Mouse (Mus musculus) midbrain, embryonic 13.5 days (tissue): ENCODE data around the gene Coq6. TPM values are rescaled to one million over a fixed set of nuclear protein-coding genes. Genes with fewer than 3 reads are reported as not detected.

Experiments used
- ATAC-seq: fragments of 200-750 bp; cut with Nextera tagmentation; 2 replicates; pipeline ENCODE4 v1.8.0; 2017; ENCODE audit warnings: mild to moderate bottlenecking, moderate TSS enrichment, moderate library complexity
- H3K27ac ChIP-seq: fragments of 300-500 bp; sonication (generic); 2 replicates; pipeline ENCODE4 v1.5.1; 2015; ENCODE audit warnings: inconsistent platforms, mild to moderate bottlenecking, moderate library complexity
- H3K27me3 ChIP-seq: fragments of 300-500 bp; sonication (generic); 2 replicates; pipeline ENCODE4 v1.6.1; 2015; ENCODE audit warnings: mild to moderate bottlenecking, inconsistent platforms
- H3K36me3 ChIP-seq: fragments of 300-500 bp; sonication (generic); 2 replicates; pipeline ENCODE4 v1.6.1; 2015; ENCODE audit warnings: mild to moderate bottlenecking, inconsistent platforms
- H3K4me1 ChIP-seq: fragments of 300-500 bp; sonication (generic); replicated peaks from 2 replicates; pipeline ENCODE4 v1.6.1; 2015; ENCODE audit warnings: inconsistent platforms
- H3K4me2 ChIP-seq: fragments of 300-500 bp; sonication (generic); replicated peaks from 2 replicates; pipeline ENCODE4 v1.6.1; 2015; ENCODE audit warnings: moderate library complexity, mild to moderate bottlenecking, inconsistent platforms
- H3K4me3 ChIP-seq: fragments of 300-500 bp; sonication (generic); replicated peaks from 2 replicates; pipeline ENCODE4 v1.5.1; 2015; ENCODE audit warnings: mild to moderate bottlenecking, inconsistent platforms
- H3K9ac ChIP-seq: fragments of 300-500 bp; sonication (generic); replicated peaks from 2 replicates; pipeline ENCODE4 v1.6.1; 2015; ENCODE audit warnings: mild to moderate bottlenecking, inconsistent platforms
- H3K9me3 ChIP-seq: fragments of 300-500 bp; sonication (generic); 2 replicates; pipeline ENCODE4 v1.6.1; 2016; ENCODE audit warnings: mild to moderate bottlenecking, inconsistent platforms
- WGBS: fragments of 180-500 bp; shearing (Covaris S2); methylation state at CpG from one replicate; pipeline ENCODE4 v1.1.7; 2015; 5-methylcytosine and 5-hydroxymethylcytosine counted together
- polyA plus RNA-seq: library from polyadenylated mRNA; unstranded; fragments of >200 nt; fragmentation: Nextera tagmentation; extraction: Ambion mirVana; gene quantifications from 2 replicates; pipeline ENCODE4 v1.2.1, GENCODE M21; 2015

Coq6 gene
- polyA plus RNA-seq, 1 experiment from 2014 or later, result 42.6 TPM

- Histone ChIP-seq H3K27ac (no peak overlapping the region), H3K4me1 (no peaks in the 10 kb centered on the region), H3K4me2 (no peak overlapping the region), H3K9ac (no peak overlapping the region), H3K9me3 (no peaks in the 10 kb centered on the region), H3K4me3 (no peak overlapping the region), H3K27me3 (no peaks in the 10 kb centered on the region), H3K36me3 (no peaks in the 10 kb centered on the region)
- WGBS, result 92% methylated on average over 5 of the region's 5 CpGs
- ATAC-seq, result no peak
Observed at GRCm38 (mm10) chr12:84398629-84399028, 37.2 kb downstream of the Coq6 start.

- H3K27me3 ChIP-seq, result no peaks in the 10 kb centered on the region
- H3K27ac ChIP-seq, result no peak overlapping the region
- H3K4me3 ChIP-seq, result no peak overlapping the region
- no peaks in the 10 kb centered on the region for H3K4me1 ChIP-seq
- no peaks in the 10 kb centered on the region for H3K9me3 ChIP-seq
- H3K4me2 ChIP-seq, result no peak overlapping the region
- WGBS, result 85% methylated on average over 9 of the region's 9 CpGs
- H3K9ac ChIP-seq, result no peak overlapping the region
- no peaks in the 10 kb centered on the region for H3K36me3 ChIP-seq
- no peak for ATAC-seq
Observed at GRCm38 (mm10) chr12:84399135-84399534, 37.7 kb downstream of the Coq6 start.

- 85% methylated on average over 9 of the region's 9 CpGs for WGBS
- Histone ChIP-seq H3K36me3 (no peaks in the 10 kb centered on the region), H3K4me2 (no peak overlapping the region), H3K27me3 (no peaks in the 10 kb centered on the region), H3K9me3 (no peaks in the 10 kb centered on the region), H3K4me1 (no peaks in the 10 kb centered on the region), H3K27ac (no peak overlapping the region), H3K4me3 (no peak overlapping the region), H3K9ac (no peak overlapping the region)
- no peak for ATAC-seq
Observed at GRCm38 (mm10) chr12:84399663-84400062, 38.2 kb downstream of the Coq6 start.

- Histone ChIP-seq H3K9ac (no peak overlapping the region), H3K4me3 (no peak overlapping the region), H3K9me3 (no peaks in the 10 kb centered on the region), H3K27ac (no peak overlapping the region), H3K4me1 (no peaks in the 10 kb centered on the region), H3K27me3 (no peaks in the 10 kb centered on the region), H3K36me3 (no peaks in the 10 kb centered on the region), H3K4me2 (no peak overlapping the region)
- WGBS, result 86% methylated on average over 3 of the region's 3 CpGs
- no peak for ATAC-seq
Observed at GRCm38 (mm10) chr12:84400068-84400467, 38.6 kb downstream of the Coq6 start.

- 75% methylated on average over 3 of the region's 3 CpGs for WGBS
- no peak overlapping the region for H3K27ac ChIP-seq
- H3K4me1 ChIP-seq, result no peaks in the 10 kb centered on the region
- no peak overlapping the region for H3K4me2 ChIP-seq
- H3K36me3 ChIP-seq, result no peaks in the 10 kb centered on the region
- no peaks in the 10 kb centered on the region for H3K27me3 ChIP-seq
- H3K9ac ChIP-seq, result no peak overlapping the region
- no peaks in the 10 kb centered on the region for H3K9me3 ChIP-seq
- H3K4me3 ChIP-seq, result no peak overlapping the region
- ATAC-seq, result no peak
Observed at GRCm38 (mm10) chr12:84400653-84401052, 39.2 kb downstream of the Coq6 start.

GRCm38 (mm10) chr12:84402923-84403322 is 41.5 kb downstream of the Coq6 start:
- peaks cover 4% of the 10 kb centered on the region for H3K4me1 ChIP-seq
- H3K9me3 ChIP-seq, result no peaks in the 10 kb centered on the region
- H3K27me3 ChIP-seq, result no peaks in the 10 kb centered on the region
- H3K9ac ChIP-seq, result no peak overlapping the region
- no peak overlapping the region for H3K27ac ChIP-seq
- ATAC-seq, result no peak
- H3K4me3 ChIP-seq, result no peak overlapping the region
- 82% methylated on average over 9 of the region's 9 CpGs for WGBS
- no peak overlapping the region for H3K4me2 ChIP-seq
- no peaks in the 10 kb centered on the region for H3K36me3 ChIP-seq

- H3K4me1 ChIP-seq, result peaks cover 12% of the 10 kb centered on the region
- H3K27ac ChIP-seq, result no peak overlapping the region
- no peaks in the 10 kb centered on the region for H3K9me3 ChIP-seq
- H3K27me3 ChIP-seq, result no peaks in the 10 kb centered on the region
- no peak overlapping the region for H3K4me3 ChIP-seq
- no peaks in the 10 kb centered on the region for H3K36me3 ChIP-seq
- H3K9ac ChIP-seq, result no peak overlapping the region
- ATAC-seq, result no peak
- WGBS, result 72% methylated on average over 6 of the region's 6 CpGs
- no peak overlapping the region for H3K4me2 ChIP-seq
Observed at GRCm38 (mm10) chr12:84404541-84404940, 43.1 kb downstream of the Coq6 start.

- H3K27me3 ChIP-seq, result peaks cover 3% of the 10 kb centered on the region; the same call in 1 of the 2 replicates
- 59% methylated on average over 4 of the region's 4 CpGs for WGBS
- H3K4me1 ChIP-seq, result peaks cover 13% of the 10 kb centered on the region
- H3K27ac ChIP-seq, result no peak overlapping the region
- no peaks in the 10 kb centered on the region for H3K9me3 ChIP-seq
- H3K9ac ChIP-seq, result no peak overlapping the region
- H3K4me2 ChIP-seq, result no peak overlapping the region
- ATAC-seq, result no peak
- H3K4me3 ChIP-seq, result no peak overlapping the region
- no peaks in the 10 kb centered on the region for H3K36me3 ChIP-seq
Observed at GRCm38 (mm10) chr12:84407259-84407658, 45.8 kb downstream of the Coq6 start.

- Histone ChIP-seq H3K4me3 (peak overlapping the region; percentile 65), H3K9me3 (no peaks in the 10 kb centered on the region), H3K27ac (peak overlapping the region; percentile 89), H3K4me2 (peak overlapping the region; percentile 85), H3K9ac (peak overlapping the region; percentile 79), H3K27me3 (peaks cover 3% of the 10 kb centered on the region; the same call in 1 of the 2 replicates), H3K4me1 (peaks cover 13% of the 10 kb centered on the region), H3K36me3 (no peaks in the 10 kb centered on the region)
- peak; percentile 86 for ATAC-seq
- 2% methylated on average over 37 of the region's 52 CpGs for WGBS
Observed at GRCm38 (mm10) chr12:84407874-84408818, 46.7 kb downstream of the Coq6 start.

- no peaks in the 10 kb centered on the region for H3K9me3 ChIP-seq
- H3K27me3 ChIP-seq, result peaks cover 3% of the 10 kb centered on the region; the same call in 1 of the 2 replicates
- H3K4me2 ChIP-seq, result peak within 1 kb of the TSS; percentile 85
- H3K36me3 ChIP-seq, result no peaks in the 10 kb centered on the region
- ATAC-seq, result peak; percentile 93
- H3K9ac ChIP-seq, result peak within 1 kb of the TSS; percentile 79
- peak within 1 kb of the TSS; percentile 89 for H3K27ac ChIP-seq
- peak within 1 kb of the TSS; percentile 65 for H3K4me3 ChIP-seq
- WGBS, result under 1% methylated on average over 56 of the region's 63 CpGs
- peaks cover 13% of the 10 kb centered on the region for H3K4me1 ChIP-seq
Observed at GRCm38 (mm10) chr12:84408819-84409507, 47.5 kb downstream of the Coq6 start, which contains the start of the genes Entpd5 and Bbof1. TSS of gene Entpd5 (minus strand) at chr12:84409029. TSS of gene Bbof1 (plus strand) at chr12:84409071.

- Histone ChIP-seq H3K9me3 (no peaks in the 10 kb centered on the region), H3K4me2 (peak within 1 kb of the TSS; percentile 76), H3K27me3 (peaks cover 3% of the 10 kb centered on the region; the same call in 1 of the 2 replicates), H3K4me3 (peak within 1 kb of the TSS; percentile 60), H3K9ac (peak within 1 kb of the TSS; percentile 73), H3K27ac (peak within 1 kb of the TSS; percentile 79), H3K36me3 (no peaks in the 10 kb centered on the region), H3K4me1 (peaks cover 9% of the 10 kb centered on the region)
- WGBS, result 3% methylated on average over 50 of the region's 50 CpGs
- ATAC-seq, result peak; percentile 94
Observed at GRCm38 (mm10) chr12:84416834-84417604, 55.6 kb downstream of the Coq6 start, which contains the start of gene Rnf113a2. TSS of gene Rnf113a2 (plus strand) at chr12:84417196.
